Mouse (Mus musculus): ENCODE measurements around the gene Gcg. TPM values are rescaled to one million over a fixed set of nuclear protein-coding genes. Genes with fewer than 3 reads are reported as not detected.
A peak's percentile ranks its signal among the peaks of the same experiment; 100 is the strongest.

Gcg gene
- not detected for total RNA-seq (2021)
- long read RNA-seq, experiment 1 = 0 reads
- long read RNA-seq, experiment 2 = 0 reads

- no peak for DNase-seq
Observed at GRCm38 (mm10) chr2:62483550-62483949, at the start of gene Gcg. Gene Gcg (minus strand): TSS chr2:62483650.

GRCm38 (mm10) chr2:62531065-62531464 lies 47.6 kb upstream of the Gcg start:
- DNase-seq = no peak

- no peak for DNase-seq
Observed at GRCm38 (mm10) chr2:62526399-62526798, 42.9 kb upstream of the Gcg start.

GRCm38 (mm10) chr2:62517790-62518189 lies 34.3 kb upstream of the Gcg start:
- DNase-seq = no peak

GRCm38 (mm10) chr2:62514477-62514876 lies 31.0 kb upstream of the Gcg start:
- no peak for DNase-seq

GRCm38 (mm10) chr2:62513477-62513876 lies 30.0 kb upstream of the Gcg start:
- DNase-seq = no peak

- no peak for DNase-seq
Observed at GRCm38 (mm10) chr2:62507130-62507529, 23.7 kb upstream of the Gcg start.

GRCm38 (mm10) chr2:62506441-62506840 lies 23.0 kb upstream of the Gcg start:
- DNase-seq = no peak

- DNase-seq = no peak
Observed at GRCm38 (mm10) chr2:62504269-62504796, 20.9 kb upstream of the Gcg start.

GRCm38 (mm10) chr2:62503326-62503725 lies 19.9 kb upstream of the Gcg start:
- no peak for DNase-seq

- no peak for DNase-seq
Observed at GRCm38 (mm10) chr2:62502516-62502915, 19.1 kb upstream of the Gcg start.

GRCm38 (mm10) chr2:62498821-62499220 lies 15.4 kb upstream of the Gcg start:
- no peak for DNase-seq

- DNase-seq = no peak
Observed at GRCm38 (mm10) chr2:62498086-62498485, 14.6 kb upstream of the Gcg start.

GRCm38 (mm10) chr2:62497333-62498002 lies 14.0 kb upstream of the Gcg start:
- DNase-seq = no peak

- no peak for DNase-seq
Observed at GRCm38 (mm10) chr2:62495407-62495806, 12.0 kb upstream of the Gcg start.

- DNase-seq = no peak
Observed at GRCm38 (mm10) chr2:62489832-62490231, 6.4 kb upstream of the Gcg start.

- DNase-seq = peak; percentile 25
Observed at GRCm38 (mm10) chr2:62484906-62485305, 1.5 kb upstream of the Gcg start.

- DNase-seq = no peak
Observed at GRCm38 (mm10) chr2:62480285-62481198, 2.9 kb downstream of the Gcg start.

- DNase-seq = no peak
Observed at GRCm38 (mm10) chr2:62469551-62469950, 13.9 kb downstream of the Gcg start.

GRCm38 (mm10) chr2:62463287-62463686 lies 20.2 kb downstream of the Gcg start:
- DNase-seq = no peak

- no peak for DNase-seq
Observed at GRCm38 (mm10) chr2:62462174-62462573, 21.3 kb downstream of the Gcg start.

- DNase-seq = no peak
Observed at GRCm38 (mm10) chr2:62460815-62461450, 22.5 kb downstream of the Gcg start.

- DNase-seq = no peak
Observed at GRCm38 (mm10) chr2:62460231-62460710, 23.2 kb downstream of the Gcg start.
